Mouse (Mus musculus) layer of hippocampus, postnatal 10 days (tissue): ENCODE measurements around the gene Pidd1. TPM values are rescaled to one million over a fixed set of nuclear protein-coding genes. Genes with fewer than 3 reads are reported as not detected.
A peak's percentile ranks its signal among the peaks of the same experiment; 100 is the strongest.

Experiments used
- DNase-seq, 2 experiments: peaks; one replicate each; pipeline ENCODE4 v3.0.0; 2021; ENCODE audit warnings: low spot score in 2 of 2
- total RNA-seq, 2 experiments: library from RNA; stranded (reverse); gene quantifications; 2 replicates each; pipeline ENCODE4 v1.2.3; 2021

The Pidd1 gene
- total RNA-seq, 2 experiments from 2014 or later, result 2.1 to 3.8 TPM

DNA sequence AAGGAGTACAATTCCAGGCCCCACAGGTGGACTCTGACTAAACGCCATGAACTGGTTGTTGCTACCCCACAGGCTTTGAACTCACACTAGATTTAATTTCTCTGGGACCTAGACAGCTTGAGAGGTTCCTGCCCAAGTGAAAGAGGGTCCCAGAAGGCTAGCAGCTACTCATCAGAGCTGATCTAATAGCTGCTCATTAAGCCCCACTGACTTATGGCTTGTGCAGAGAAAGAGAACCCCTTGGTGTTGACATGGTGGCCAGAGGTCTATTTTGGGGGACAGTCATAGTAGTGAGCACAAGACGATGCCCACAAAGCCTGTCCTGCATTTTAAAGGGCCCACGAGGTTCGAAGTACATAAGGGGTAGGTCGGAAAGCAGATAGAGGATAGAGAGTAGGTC, 30.3 kb upstream of the Pidd1 start:
- no peak for DNase-seq

DNA sequence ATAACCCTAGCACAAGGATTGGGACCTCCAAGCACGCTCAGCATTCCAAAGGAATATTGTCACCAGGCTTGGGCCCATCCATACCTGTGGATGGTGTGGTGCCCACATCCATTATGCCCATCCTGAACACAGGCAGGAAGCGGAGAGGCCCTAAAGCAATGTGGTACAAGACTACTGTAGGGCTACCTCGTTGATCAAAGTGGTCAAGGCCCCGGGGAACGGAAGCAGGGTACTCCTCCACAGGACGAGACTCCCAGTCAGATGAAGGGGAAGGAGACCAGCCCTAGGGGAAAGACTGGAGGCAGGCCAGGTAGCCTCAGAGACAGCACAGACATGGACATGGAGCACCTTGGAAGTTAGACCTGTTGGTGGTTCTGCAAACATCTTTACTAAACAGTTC, 28.9 kb upstream of the Pidd1 start:
- no peak for DNase-seq

DNA sequence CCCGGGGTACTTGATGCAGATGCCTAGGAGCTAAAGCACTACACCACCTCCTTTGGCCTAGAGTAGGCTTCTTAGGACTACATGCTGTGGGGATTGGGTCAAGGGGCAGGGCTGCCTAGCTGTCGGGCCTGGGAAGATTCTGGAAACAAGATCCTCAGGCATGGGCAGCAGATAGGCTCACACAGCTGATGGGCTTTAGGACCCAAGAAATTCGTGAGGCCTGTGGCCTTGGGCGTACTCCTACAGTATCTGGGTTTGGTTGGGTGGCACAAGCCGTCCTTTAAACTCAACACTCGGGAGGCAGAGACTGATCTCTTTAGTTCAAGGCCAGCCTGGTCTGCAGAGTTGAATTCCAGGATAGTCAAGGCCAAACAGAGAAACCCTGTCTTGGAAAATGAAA, 28.4 kb upstream of the Pidd1 start:
- DNase-seq, result no peak

DNA sequence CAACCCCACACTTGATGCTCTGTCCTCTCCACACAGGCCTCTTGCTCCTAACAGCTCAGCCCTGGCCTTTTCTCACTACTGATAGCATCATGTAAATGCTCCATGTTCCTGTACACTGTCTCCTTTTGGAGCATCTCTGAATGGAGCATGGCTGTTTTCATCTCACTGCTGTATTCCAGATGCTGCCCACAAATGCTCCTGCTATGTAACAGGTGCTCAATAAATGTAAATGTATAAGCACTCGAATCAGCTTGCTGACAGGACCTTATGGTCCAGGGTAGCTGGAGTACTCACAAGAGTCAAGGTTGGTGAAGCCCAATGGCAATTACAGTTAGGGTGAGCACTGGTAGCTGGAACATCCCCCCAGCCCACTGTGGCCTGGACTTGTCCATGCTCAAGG, 27.4 kb upstream of the Pidd1 start:
- no peak for DNase-seq

DNA sequence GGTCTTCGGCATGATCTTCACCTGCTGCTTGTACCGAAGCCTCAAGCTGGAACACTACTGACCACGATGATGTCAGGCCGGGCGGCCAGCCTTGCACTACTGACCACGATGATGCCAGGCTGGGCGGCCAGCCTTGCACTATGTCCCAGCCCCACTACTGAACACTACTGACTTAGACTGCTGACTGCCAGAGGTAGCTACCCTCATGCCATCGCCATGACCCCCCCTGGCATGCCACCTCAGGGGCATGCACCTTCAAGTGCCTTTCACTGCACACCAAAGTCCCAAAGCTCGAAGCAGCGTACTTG, 26.8 kb upstream of the Pidd1 start:
- DNase-seq, result no peak

DNA sequence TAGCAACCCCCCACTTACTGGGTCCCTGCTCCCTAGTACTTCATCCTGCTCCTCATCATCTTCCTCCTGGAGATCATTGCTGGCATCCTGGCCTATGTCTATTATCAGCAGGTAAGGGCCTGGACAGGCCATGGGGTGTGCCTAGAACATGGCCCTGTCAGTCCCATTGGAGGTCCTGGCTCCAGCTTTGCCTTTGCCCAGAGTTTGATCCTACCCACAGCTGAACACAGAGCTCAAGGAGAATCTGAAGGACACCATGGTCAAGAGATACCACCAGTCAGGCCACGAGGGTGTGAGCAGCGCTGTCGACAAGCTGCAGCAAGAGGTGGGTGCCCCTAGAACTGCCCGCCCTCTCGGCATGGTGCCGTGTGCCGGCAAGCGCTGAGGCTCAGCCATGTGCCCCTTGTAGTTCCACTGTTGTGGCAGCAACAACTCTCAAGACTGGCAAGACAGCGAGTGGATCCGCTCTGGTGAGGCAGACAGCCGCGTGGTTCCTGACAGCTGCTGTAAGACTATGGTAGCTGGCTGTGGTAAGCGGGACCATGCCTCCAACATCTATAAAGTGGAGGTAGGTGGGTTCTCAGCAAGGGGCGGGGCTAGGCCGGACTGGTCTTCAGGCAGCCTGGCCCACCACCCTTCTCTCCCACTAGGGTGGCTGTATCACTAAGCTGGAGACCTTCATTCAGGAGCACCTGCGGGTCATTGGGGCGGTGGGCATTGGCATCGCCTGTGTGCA, 26.2 kb upstream of the Pidd1 start:
- no peak for DNase-seq

DNA sequence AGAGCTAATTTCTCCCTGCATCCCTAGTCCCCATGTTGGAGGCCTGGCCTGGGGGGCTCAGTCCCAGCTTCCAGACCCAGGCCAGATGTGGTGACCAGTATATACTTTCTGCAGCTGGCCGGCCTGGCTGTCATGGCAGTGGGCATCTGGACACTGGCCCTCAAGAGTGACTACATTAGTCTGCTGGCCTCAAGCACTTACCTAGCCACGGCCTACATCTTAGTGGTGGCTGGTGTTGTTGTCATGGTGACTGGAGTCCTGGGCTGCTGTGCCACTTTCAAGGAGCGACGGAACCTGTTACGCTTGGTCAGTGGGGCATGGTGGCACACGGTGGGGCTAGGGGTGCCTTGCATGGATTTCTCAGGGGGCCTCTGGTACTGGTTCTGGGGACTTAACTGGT, 25.5 kb upstream of the Pidd1 start:
- no peak for DNase-seq

DNA sequence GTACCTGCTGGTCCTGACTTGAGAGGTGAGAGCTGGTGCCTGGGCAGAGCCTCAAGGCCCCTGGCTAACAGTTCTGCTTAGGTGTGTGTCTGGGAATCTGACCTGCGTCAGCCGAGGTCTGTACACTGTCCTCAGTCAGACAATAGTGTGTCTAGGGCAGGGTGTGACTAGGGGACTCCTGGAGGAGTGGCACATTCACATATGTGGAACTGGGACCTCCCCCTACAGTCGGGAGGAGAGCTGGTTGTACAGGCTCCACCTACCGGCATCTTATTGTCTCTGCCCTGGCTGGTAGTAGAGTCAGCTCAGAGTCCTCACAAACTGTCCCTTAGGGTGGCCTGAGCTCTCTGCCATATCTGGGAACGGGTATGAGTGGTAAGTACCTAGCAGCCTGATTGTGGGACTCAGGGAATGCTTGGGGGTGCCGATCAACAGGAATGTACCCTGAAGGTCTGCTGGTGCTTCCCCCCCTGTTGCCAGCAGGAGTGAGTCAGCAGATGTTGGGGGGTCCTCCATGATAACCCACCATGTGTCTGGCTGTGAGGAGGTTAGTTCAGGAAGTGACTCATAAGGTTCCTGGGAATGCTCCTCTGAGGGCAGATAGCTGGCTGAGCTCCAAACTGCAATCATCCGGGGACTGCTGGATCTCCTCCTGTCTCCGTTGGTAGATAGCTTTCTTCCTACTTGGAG, 24.8 kb upstream of the Pidd1 start:
- DNase-seq, result peak; percentile 55 to 65

DNA sequence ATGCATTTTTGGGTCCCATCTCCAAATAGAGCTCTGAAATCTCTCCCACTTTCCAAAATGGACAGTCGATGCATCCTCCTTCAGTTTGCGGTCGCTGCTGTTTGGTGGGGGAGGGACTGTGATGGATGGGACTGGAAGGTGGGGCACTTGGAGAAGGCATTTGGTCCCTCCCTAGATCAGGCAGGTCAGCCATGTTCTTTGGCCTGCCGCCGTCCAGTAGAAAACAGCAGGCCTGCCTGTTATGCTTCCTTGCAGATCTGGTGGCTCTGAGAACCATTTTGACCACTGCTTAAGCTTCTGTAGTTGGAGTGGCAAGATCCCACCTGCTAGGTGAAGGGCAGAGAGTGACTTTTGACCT, 24.3 kb upstream of the Pidd1 start:
- DNase-seq, result no peak

DNA sequence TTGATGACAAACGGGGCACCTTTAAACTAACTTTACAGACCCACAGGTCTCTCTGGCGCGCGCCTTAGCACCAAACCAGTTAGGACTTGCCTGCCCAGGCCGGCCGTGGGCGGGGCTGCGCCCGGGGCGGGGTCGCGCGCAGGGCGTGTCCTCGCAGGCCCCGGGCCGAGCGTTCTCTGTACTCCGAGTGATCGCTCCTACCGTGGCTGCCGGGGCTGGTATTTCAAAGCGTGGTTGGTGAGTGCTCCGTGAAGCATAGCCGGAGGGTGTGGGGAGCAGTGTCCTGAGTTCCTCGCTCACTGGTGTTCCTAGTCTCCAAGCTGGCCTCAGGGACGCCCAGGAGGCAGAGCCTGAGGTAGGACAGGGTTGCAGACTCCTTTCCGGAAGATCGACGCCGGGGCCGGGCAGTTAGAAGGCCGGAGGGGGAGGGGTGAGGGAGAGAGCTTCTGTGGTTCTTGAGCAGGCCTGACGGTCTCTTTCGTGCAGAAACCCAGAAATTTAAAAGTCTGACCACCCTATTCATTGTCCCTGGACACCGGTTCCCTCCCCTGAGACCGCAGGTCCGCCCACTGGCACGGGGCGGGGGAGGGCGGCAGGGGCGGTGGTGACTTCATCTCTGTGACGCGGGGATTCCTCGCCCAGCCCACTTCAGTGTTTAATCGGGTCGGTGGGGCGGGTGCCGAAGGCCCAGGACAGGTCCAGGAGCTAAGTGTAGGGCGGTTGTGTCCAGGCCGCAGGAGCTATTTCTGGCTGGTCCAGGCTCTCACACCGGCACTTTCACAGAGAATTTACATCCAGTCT, 23.6 kb upstream of the Pidd1 start, which contains the start of gene Cd151:
Cd151 (plus strand) TSS at position 163 of the 801 bp plus-strand sequence.
- DNase-seq, result peak; percentile 62 to 75

DNA sequence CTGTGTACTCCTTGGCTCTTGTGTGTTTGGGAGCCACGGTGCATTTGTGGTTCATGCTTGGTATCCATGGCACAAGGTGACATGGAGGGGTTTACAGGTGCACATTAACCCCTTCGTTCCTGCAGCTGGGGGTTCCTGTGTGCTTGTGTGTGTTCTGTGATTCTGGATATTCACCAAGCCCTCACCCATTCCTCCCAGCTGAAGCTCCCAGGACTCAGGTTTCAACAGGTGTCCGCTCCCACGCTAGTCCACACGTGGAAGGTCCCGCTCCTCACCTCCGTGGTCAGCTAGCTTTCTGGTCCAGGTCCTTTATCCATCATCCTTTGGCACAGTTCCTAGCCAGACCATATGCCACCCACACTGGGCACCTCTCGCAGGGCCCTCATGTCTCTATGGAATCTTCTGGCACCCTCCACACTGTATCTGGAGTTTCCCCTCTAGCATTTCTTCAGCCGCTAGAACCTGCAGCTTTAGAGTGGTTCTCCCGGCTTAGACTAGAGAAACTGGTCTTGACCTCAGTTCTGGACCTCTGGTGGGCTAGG, 22.9 kb upstream of the Pidd1 start:
- DNase-seq, result no peak

DNA sequence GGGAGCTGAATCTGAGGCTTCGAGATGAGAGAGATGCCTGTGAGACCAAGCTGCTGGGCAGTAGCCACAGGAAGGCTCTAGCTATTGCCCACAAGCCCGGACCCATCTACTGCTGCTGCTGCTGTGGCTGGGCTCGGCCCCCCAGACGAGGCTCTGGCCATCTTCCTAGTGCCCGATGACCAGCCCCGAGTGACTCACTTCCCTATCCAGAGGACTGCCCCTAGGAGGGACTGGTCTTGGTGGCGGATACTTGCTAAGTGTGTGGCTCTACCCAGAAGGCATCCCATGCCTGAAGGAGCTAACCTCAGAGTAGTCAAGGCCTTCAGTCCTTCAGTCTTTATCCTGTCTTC, 22.2 kb upstream of the Pidd1 start:
- no peak for DNase-seq

DNA sequence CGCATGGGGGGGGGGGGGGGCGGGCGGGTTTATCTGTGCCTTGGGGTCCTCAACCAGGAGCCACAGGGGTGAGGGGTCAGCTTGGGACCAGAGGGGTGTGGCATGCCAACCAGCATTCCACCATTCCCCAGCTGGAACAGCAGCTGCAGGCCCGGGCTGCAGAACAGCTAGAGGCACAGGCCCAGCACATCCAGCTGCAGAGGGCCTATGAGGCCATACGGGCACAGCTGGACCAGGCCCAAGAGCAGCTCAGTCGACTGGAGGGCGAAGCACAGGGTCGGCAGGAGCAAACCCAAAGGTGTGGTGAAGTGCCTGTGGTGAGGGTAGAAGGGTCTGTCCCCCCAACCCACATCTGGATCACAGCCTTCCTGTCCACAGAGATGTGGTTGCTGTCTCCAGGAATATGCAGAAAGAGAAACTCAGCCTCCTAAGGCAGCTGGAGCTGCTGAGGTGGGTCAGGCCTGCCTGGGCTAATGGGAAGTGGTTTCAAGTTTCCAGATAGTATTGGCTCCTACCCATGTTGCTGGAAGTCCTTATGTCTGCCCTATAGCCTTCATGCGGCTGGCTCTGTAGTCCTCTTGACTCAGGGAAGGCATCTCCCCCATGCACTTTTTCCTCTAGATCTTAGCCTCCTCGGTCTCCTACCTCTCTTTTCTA, 21.7 kb upstream of the Pidd1 start:
- peak in 1 of 2 experiments; percentile 21 for DNase-seq

DNA sequence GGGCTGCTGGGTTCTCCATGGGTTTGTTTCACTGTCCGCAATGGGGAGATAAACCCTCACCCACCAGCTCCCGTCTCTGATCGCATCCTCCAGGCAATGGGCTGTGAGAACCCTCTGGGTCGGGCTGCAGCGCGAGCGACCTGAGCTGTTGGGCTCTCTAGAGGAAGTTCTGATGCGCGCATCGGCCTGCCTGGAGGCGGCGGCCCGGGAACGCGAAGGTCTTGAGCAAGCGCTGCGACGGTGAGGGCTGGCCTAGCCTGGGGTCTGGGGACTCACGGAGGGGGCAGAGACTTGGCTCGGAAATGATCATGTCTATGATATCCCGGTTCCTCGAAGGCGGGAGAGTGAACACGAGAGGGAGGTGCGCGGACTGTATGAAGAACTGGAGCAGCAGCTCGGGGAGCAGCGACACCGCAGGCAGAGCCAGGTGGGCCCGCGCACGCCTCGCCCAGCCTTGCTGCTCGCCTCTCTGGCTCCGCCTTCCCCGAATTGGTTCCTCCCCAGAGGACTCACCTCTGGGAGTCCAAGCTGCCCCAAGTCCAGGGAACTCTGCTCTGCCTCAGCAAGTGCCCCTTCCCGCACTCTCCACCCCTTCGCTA, 20.9 kb upstream of the Pidd1 start:
- DNase-seq, result peak in 1 of 2 experiments; percentile 23

DNA sequence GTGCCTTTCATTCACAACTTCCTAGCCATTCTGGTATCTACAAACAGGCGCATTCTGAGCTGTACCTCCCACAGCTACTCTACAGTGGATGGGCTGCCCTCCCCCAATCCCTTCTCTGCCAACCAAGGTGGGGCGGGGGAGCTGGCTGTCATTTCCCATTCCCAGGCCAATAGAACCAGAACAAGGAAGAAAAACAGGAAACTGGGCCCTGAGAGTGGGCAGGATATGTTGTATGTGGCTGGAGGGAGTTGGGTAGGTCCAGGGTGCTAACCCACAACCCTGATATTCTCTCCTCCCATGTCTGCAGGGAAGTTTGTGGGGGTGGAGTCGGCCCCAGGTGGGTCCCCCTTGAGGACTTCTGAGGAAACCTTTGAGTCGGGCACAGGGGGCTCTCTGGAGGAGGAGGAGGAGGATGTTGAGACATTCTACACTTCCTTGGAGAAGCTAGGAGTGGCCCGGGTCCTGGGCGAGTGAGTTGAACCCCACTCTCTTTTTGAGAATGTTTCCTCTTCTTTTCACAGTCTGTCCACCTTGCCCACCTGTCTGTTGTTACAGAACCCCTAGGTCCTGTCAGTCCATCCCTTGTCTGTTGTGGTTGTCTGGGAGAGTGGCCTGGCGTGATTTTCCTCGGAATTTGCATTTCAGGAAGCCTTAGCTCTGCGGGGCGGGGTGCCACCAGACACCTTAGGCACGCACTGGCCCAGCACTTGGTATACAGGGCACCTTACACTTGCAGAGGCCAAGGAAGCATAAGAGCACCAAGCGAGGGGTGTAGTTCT, 20.2 kb upstream of the Pidd1 start:
- DNase-seq, result no peak

DNA sequence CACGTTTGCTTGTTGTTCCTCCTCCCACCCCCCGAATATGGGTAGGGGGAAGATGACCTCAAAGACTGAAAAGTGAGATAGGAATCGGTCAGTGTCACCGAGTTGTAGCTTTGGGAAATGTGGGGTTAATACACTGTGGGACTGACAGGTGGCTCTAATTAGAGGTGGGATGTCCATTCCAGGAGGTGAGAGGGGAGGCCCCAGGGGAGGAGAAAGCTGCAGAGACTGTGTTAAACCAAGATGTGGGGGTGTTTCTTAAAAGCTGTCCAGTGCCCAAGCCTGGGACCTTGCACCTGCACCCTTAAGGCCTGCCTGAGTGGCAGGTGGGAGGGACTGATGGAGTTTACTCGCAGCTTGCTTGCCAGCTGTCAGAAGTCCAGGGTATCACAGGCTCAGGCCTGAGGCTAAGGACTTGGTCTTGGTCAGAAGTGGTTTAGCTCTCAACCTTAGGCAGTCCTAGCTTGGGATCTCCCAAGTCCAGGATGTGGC, 18.6 kb upstream of the Pidd1 start:
- DNase-seq, result no peak

DNA sequence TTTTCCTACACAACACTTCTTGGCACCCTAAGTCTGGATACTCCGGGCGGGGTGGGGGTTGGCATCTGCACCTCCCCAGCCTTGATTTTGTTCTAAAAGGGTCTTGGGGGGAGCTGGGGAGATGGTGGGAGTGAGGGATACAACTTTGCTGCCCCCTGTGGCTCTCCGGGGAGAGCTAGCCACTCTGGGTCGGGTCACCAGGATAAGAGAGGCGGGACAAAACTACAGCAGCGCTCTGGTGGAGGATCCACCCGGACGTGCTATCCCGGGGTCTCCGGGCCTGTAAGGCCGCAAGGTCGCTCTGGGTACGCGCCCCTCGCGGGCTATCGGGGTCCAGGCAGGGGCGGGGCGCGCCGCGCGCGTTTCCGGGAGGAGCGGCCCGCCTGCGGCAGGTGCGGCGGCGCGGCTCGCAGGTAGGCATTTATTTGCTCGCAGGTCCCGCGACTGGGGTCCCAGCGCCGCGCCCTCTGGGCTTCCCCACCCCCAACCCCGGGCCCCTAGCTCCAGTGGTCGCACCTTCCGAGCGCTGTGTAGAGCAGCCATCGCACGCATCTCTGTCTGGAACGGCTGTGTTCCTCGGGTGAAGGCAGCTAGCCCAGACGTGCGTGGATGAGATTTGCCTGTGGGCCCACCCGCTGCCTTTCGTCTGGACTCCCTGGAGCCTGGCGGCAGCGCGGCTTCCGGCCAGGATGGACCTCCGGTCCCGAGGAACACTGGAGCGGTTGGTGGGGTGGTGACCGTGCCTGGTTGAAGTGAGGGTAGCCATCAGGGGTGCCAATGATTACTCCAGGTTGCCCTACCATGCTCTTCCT, 17.9 kb upstream of the Pidd1 start:
- no peak for DNase-seq

DNA sequence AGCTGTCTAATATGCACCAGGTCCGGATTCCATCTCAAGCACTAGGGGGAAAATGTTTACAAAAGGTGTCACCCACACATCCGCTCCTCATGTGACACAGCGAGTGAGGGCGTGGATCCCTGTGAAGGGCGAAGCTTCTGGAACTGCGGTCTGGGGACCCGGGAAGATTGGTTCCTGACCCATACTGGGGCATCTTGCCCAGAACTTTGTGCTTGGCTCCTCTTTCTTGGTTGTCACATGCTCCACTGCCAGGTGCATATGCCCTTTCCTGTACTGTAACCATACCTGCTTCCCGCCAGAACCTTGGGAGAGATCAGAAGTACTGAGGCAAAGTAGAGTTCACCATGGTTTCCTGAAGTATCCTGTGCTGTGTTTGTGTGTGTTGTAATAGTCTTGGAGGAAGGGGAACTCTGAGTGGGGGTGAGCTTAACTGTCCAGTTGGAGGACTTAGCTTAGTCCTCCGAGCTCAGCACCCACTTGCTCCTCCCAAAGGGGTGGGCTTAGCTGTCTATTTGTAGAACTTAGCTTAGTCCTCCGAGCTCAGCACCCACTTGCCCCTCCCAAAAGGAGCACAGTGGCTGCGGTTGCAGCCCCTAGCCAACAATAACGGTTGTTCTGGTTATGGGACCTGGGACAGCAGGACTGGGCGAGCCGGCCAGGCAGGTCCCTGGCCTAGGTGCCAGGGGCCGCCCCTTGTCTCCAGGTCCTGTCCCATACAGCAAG, 16.7 kb upstream of the Pidd1 start, which contains the start of gene Cracr2b:
Cracr2b (plus strand) TSS at position 704 of the 723 bp plus-strand sequence.
- peak in 1 of 2 experiments; percentile 11 for DNase-seq

DNA sequence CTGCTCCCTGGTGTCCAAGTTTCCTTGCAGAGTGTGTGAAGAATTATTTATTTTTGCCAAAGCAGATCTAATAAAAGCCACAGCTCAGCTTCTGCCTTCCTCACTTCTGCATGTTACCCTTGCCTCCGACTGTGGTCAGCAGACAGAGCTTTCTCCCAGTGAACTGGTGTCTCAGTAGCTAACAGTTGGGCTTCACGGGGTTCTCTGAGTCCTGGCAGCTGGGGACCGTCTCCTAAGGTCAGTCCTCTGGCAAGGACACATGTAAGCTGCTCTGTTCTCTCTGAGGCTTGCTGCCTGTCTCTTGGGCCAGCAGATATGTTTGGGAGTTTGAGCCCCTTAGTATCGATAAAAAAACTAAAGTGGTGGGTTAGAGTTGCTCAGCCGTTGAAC, 16.2 kb upstream of the Pidd1 start:
- no peak for DNase-seq
